ENCODE assay signal across 21 mouse cellular contexts in genomic region chr9:58552083-58552482, GRCm38 (mm10). TPM values are rescaled to one million over a fixed set of nuclear protein-coding genes. Genes with fewer than 3 reads are reported as not detected.
A peak's percentile ranks its signal among the peaks of the same experiment; 100 is the strongest.
DNase-seq lines count a peak whose midpoint lies in the region; ATAC-seq and TF ChIP-seq lines count a peak whose summit lies in the region.
"Had no signal": no experiment of that assay in that cellular context is flagged by ENCODE, and none has a peak within 500 bp of the region (broad histone marks: within the 10 kb centered on the region; RNA-seq: fewer than 3 reads in every experiment).

No protein-coding gene starts in this region.

- no peaks in the 10 kb centered on the region for H3K27me3 ChIP-seq in lung, embryonic 14.5 days (ENCODE audit: insufficient read depth, low read length)
- H3K27me3 ChIP-seq: forebrain, embryonic 12.5 days; intestine, embryonic 15.5 days; midbrain, embryonic 15.5 days; Patski had no signal

- peaks cover 5% of the 10 kb centered on the region for H3K4me1 ChIP-seq in lung, embryonic 14.5 days (ENCODE audit: insufficient read depth)

- 0 out of 2 replicates have a peak, but pooled peaks have one; percentile 12 for TF ChIP-seq CTCF in lung, embryonic 14.5 days (IDR thresholded peaks at IDR 0.05; ENCODE audit: low read depth)

- no peak overlapping the region for H3K4me2 ChIP-seq in lung, embryonic 14.5 days
- H3K4me2 ChIP-seq: forebrain, embryonic 12.5 days; heart, embryonic 11.5 days; intestine, embryonic 15.5 days; midbrain, embryonic 15.5 days had no signal

- no peaks in the 10 kb centered on the region for H3K9me3 ChIP-seq in lung, embryonic 14.5 days (ENCODE audit: low read depth, low read length)
- H3K9me3 ChIP-seq: forebrain, embryonic 12.5 days; intestine, embryonic 15.5 days; midbrain, embryonic 15.5 days had no signal

- no peak for ATAC-seq in lung, embryonic 14.5 days (ENCODE audit: insufficient read depth)
- peak; percentile 63 for ATAC-seq in megakaryocyte progenitor cell, adult 5-6 weeks (replicated peaks; ENCODE audit: poor library complexity)
- no peak for ATAC-seq in CD4-positive, CD25-positive, alpha-beta regulatory T cell, adult 4 months
- ATAC-seq: hindbrain, embryonic 16.5 days; intestine, embryonic 15.5 days; lung, postnatal 0 days; midbrain, embryonic 15.5 days; Patski had no signal

- H3K4me3 ChIP-seq in lung, embryonic 14.5 days (ENCODE audit: low read depth, low read length), result no peak overlapping the region
- H3K4me3 ChIP-seq: forebrain, embryonic 12.5 days; gastrocnemius, adult 2 months; intestine, embryonic 15.5 days; midbrain, embryonic 15.5 days had no signal

- H3K9ac ChIP-seq in lung, embryonic 14.5 days, result no peak overlapping the region
- H3K9ac ChIP-seq: forebrain, embryonic 12.5 days; intestine, embryonic 15.5 days; midbrain, embryonic 15.5 days had no signal

- no peaks in the 10 kb centered on the region for H3K36me3 ChIP-seq in lung, embryonic 14.5 days (ENCODE audit: insufficient read depth)
- H3K36me3 ChIP-seq: forebrain, embryonic 12.5 days; intestine, embryonic 15.5 days; midbrain, embryonic 15.5 days had no signal

- no peak for DNase-seq in lung, embryonic 14.5 days
- DNase-seq in lung, postnatal 36 days, result no peak
- DNase-seq in brain, adult 2 months (ENCODE audit: low read depth, low spot score), result peak; percentile 24
- DNase-seq in yolk sac, embryonic 10.5 days (ENCODE audit: low spot score), result no peak
- DNase-seq in urinary bladder, postnatal 14 days (ENCODE audit: low spot score), result no peak
- DNase-seq: adrenal gland, adult 8-10 months; gastrocnemius, adult 2 months; heart, postnatal 36 days; kidney, adult 9 months; kidney, postnatal 14 days; thymus, adult 2 months; thymus, postnatal 4 days had no signal

- H3K27ac ChIP-seq in lung, embryonic 14.5 days (ENCODE audit: low read depth), result no peak overlapping the region
- H3K27ac ChIP-seq: forebrain, embryonic 12.5 days; gastrocnemius, adult 2 months; intestine, embryonic 15.5 days; midbrain, embryonic 15.5 days had no signal

- 64% methylated on average over 9 of the region's 9 CpGs for WGBS in lung, embryonic 14.5 days

RNA-seq across cellular contexts. Expression of gene Cd276, which starts 3.2 kb away (rescaled TPM):
- 51.0 and 55.0 TPM in 2 replicates for polyA plus RNA-seq in lung, embryonic 14.5 days (2014; fragmentation: Nextera tagmentation; extraction: Ambion mirVana)
- 0.10 and 0.52 TPM in 2 replicates for total RNA-seq in megakaryocyte progenitor cell, adult 5-6 weeks (2015)
- total RNA-seq in megakaryocyte progenitor cell, adult 5-6 weeks (2017), result 0.20 TPM in 1 of 2 replicates, not detected in the other
- polyA plus RNA-seq in CD4-positive, CD25-positive, alpha-beta regulatory T cell, adult 4 months (2017; shearing (Covaris generic)), result not detected

RNA-seq across cellular contexts. Expression of gene Nptn, which starts 30.0 kb away (rescaled TPM):
- 124 and 140 TPM in 2 replicates for polyA plus RNA-seq in lung, embryonic 14.5 days (2014; fragmentation: Nextera tagmentation; extraction: Ambion mirVana)
- total RNA-seq in megakaryocyte progenitor cell, adult 5-6 weeks (2015), result 198 and 226 TPM in 2 replicates
- total RNA-seq in megakaryocyte progenitor cell, adult 5-6 weeks (2017), result 90.3 and 106 TPM in 2 replicates
- 10 to 100 TPM; 70.3 to 72.6 TPM for polyA plus RNA-seq in CD4-positive, CD25-positive, alpha-beta regulatory T cell, adult 4 months (2017; shearing (Covaris generic))

Comparison
In these comparisons a context has a peak if more than half of its experiments do, and no peak if none do; other contexts are left out.
1. RNA of gene Cd276, which starts 3.2 kb away (polyA plus RNA-seq): 51.0 to 55.0 TPM in lung, embryonic 14.5 days; not detected in CD4-positive, CD25-positive, alpha-beta regulatory T cell, adult 4 months; every median in the first group is over 10 times any median in the second.